Mouse (Mus musculus): ENCODE results near the gene Spop. TPM values are rescaled to one million over a fixed set of nuclear protein-coding genes. Genes with fewer than 3 reads are reported as not detected.
"Not testable (repeated sequence)": the region's sequence is repeated elsewhere in the genome, so short reads cannot be mapped to it uniquely, and the experiment has no call there.

Gene Spop
- polyA plus RNA-seq, 1 experiment from 2014 or later = 166 TPM

- WGBS = 92% methylated on average over 4 of the region's 4 CpGs
- no peak overlapping the region for H3K4me2 ChIP-seq (ENCODE audit: low read depth, low read length)
- peaks cover 36% of the 10 kb centered on the region for H3K36me3 ChIP-seq (ENCODE audit: control insufficient read depth, insufficient read depth, low read length)
- H3K27me3 ChIP-seq (ENCODE audit: control insufficient read depth, insufficient read depth, low read length) = no peaks in the 10 kb centered on the region
- no peak for ATAC-seq (ENCODE audit: low read depth)
- no peak overlapping the region for H3K4me3 ChIP-seq (ENCODE audit: low read depth, low read length)
- no peak overlapping the region for H3K9ac ChIP-seq (replicated peaks; ENCODE audit: low read depth, low read length)
- H3K27ac ChIP-seq (ENCODE audit: low read depth, low read length) = no peak overlapping the region
- no peaks in the 10 kb centered on the region for H3K4me1 ChIP-seq (ENCODE audit: control insufficient read depth, insufficient read depth, low read length)
- H3K9me3 ChIP-seq (ENCODE audit: control insufficient read depth, low read length) = no peaks in the 10 kb centered on the region
These were observed 79.1 kb downstream of the Spop start for GRCm38 (mm10) chr11:95493010-95493409.

GRCm38 (mm10) chr11:95493950-95494349 lies 80.1 kb downstream of the Spop start:
- Histone ChIP-seq H3K9me3 (ENCODE audit: control insufficient read depth, low read length) (no peaks in the 10 kb centered on the region), H3K9ac (replicated peaks; ENCODE audit: low read depth, low read length) (no peak overlapping the region), H3K4me1 (ENCODE audit: control insufficient read depth, insufficient read depth, low read length) (no peaks in the 10 kb centered on the region), H3K4me3 (ENCODE audit: low read depth, low read length) (no peak overlapping the region), H3K4me2 (ENCODE audit: low read depth, low read length) (no peak overlapping the region), H3K36me3 (ENCODE audit: control insufficient read depth, insufficient read depth, low read length) (peaks cover 31% of the 10 kb centered on the region), H3K27me3 (ENCODE audit: control insufficient read depth, insufficient read depth, low read length) (no peaks in the 10 kb centered on the region), H3K27ac (ENCODE audit: low read depth, low read length) (no peak overlapping the region)
- ATAC-seq (ENCODE audit: low read depth) = no peak
- WGBS = 93% methylated on average over 9 of the region's 9 CpGs

GRCm38 (mm10) chr11:95494374-95494773 lies 80.5 kb downstream of the Spop start:
- Histone ChIP-seq H3K27ac (ENCODE audit: low read depth, low read length) (no peak overlapping the region), H3K36me3 (ENCODE audit: control insufficient read depth, insufficient read depth, low read length) (peaks cover 28% of the 10 kb centered on the region), H3K27me3 (ENCODE audit: control insufficient read depth, insufficient read depth, low read length) (no peaks in the 10 kb centered on the region), H3K9me3 (ENCODE audit: control insufficient read depth, low read length) (no peaks in the 10 kb centered on the region), H3K4me3 (ENCODE audit: low read depth, low read length) (no peak overlapping the region), H3K4me1 (ENCODE audit: control insufficient read depth, insufficient read depth, low read length) (no peaks in the 10 kb centered on the region), H3K4me2 (ENCODE audit: low read depth, low read length) (no peak overlapping the region), H3K9ac (replicated peaks; ENCODE audit: low read depth, low read length) (no peak overlapping the region)
- 85% methylated on average over 3 of the region's 3 CpGs for WGBS
- no peak for ATAC-seq (ENCODE audit: low read depth)

- H3K27ac ChIP-seq (ENCODE audit: low read depth, low read length) = no peak overlapping the region
- WGBS = 93% methylated on average over 9 of the region's 9 CpGs
- peaks cover 26% of the 10 kb centered on the region for H3K36me3 ChIP-seq (ENCODE audit: control insufficient read depth, insufficient read depth, low read length)
These were observed 82.0 kb downstream of the Spop start for GRCm38 (mm10) chr11:95495883-95496282.

GRCm38 (mm10) chr11:95497921-95498320 lies 84.0 kb downstream of the Spop start:
- Histone ChIP-seq H3K36me3 (ENCODE audit: control insufficient read depth, insufficient read depth, low read length) (peaks cover 17% of the 10 kb centered on the region), H3K9ac (replicated peaks; ENCODE audit: low read depth, low read length) (no peak overlapping the region), H3K27ac (ENCODE audit: low read depth, low read length) (no peak overlapping the region), H3K4me2 (ENCODE audit: low read depth, low read length) (no peak overlapping the region), H3K27me3 (ENCODE audit: control insufficient read depth, insufficient read depth, low read length) (no peaks in the 10 kb centered on the region), H3K4me3 (ENCODE audit: low read depth, low read length) (no peak overlapping the region), H3K4me1 (ENCODE audit: control insufficient read depth, insufficient read depth, low read length) (no peaks in the 10 kb centered on the region), H3K9me3 (ENCODE audit: control insufficient read depth, low read length) (no peaks in the 10 kb centered on the region)
- 89% methylated on average over 5 of the region's 5 CpGs for WGBS
- no peak for ATAC-seq (ENCODE audit: low read depth)

More at GRCm38 (mm10) chr11:95495883-95496282, 82.0 kb downstream of the Spop start:
- no peak overlapping the region for H3K9ac ChIP-seq (replicated peaks; ENCODE audit: low read depth, low read length)
- H3K9me3 ChIP-seq (ENCODE audit: control insufficient read depth, low read length) = no peaks in the 10 kb centered on the region
- H3K4me1 ChIP-seq (ENCODE audit: control insufficient read depth, insufficient read depth, low read length) = no peaks in the 10 kb centered on the region
- no peak for ATAC-seq (ENCODE audit: low read depth)
- H3K4me3 ChIP-seq (ENCODE audit: low read depth, low read length) = no peak overlapping the region
- H3K4me2 ChIP-seq (ENCODE audit: low read depth, low read length) = no peak overlapping the region
- no peaks in the 10 kb centered on the region for H3K27me3 ChIP-seq (ENCODE audit: control insufficient read depth, insufficient read depth, low read length)

- H3K9ac ChIP-seq (replicated peaks; ENCODE audit: low read depth, low read length) = no peak overlapping the region
- no peaks in the 10 kb centered on the region for H3K27me3 ChIP-seq (ENCODE audit: control insufficient read depth, insufficient read depth, low read length)
- WGBS = 61% methylated on average over 4 of the region's 4 CpGs
- no peak overlapping the region for H3K4me2 ChIP-seq (ENCODE audit: low read depth, low read length)
- no peak for ATAC-seq (ENCODE audit: low read depth)
- H3K4me1 ChIP-seq (ENCODE audit: control insufficient read depth, insufficient read depth, low read length) = 0 out of 2 replicates have a peak, but pooled peaks cover 4% of the 10 kb centered on the region
- H3K36me3 ChIP-seq (ENCODE audit: control insufficient read depth, insufficient read depth, low read length) = peaks cover 1% of the 10 kb centered on the region; the same call in 1 of the 2 replicates
- no peaks in the 10 kb centered on the region for H3K9me3 ChIP-seq (ENCODE audit: control insufficient read depth, low read length)
- no peak overlapping the region for H3K4me3 ChIP-seq (ENCODE audit: low read depth, low read length)
- H3K27ac ChIP-seq (ENCODE audit: low read depth, low read length) = no peak overlapping the region
These were observed 86.5 kb downstream of the Spop start for GRCm38 (mm10) chr11:95500412-95500811.

- 28% methylated on average over 3 of the region's 3 CpGs for WGBS
- H3K36me3 ChIP-seq (ENCODE audit: control insufficient read depth, insufficient read depth, low read length) = no peaks in the 10 kb centered on the region; the same call in 1 of the 2 replicates
- H3K4me2 ChIP-seq (ENCODE audit: low read depth, low read length) = no peak overlapping the region
- no peak overlapping the region for H3K9ac ChIP-seq (replicated peaks; ENCODE audit: low read depth, low read length)
- no peaks in the 10 kb centered on the region for H3K27me3 ChIP-seq (ENCODE audit: control insufficient read depth, insufficient read depth, low read length)
- 0 out of 2 replicates have a peak, but pooled peaks cover 4% of the 10 kb centered on the region for H3K4me1 ChIP-seq (ENCODE audit: control insufficient read depth, insufficient read depth, low read length)
- no peaks in the 10 kb centered on the region for H3K9me3 ChIP-seq (ENCODE audit: control insufficient read depth, low read length)
- H3K4me3 ChIP-seq (ENCODE audit: low read depth, low read length) = no peak overlapping the region
- H3K27ac ChIP-seq (ENCODE audit: low read depth, low read length) = no peak overlapping the region
- no peak for ATAC-seq (ENCODE audit: low read depth)
These were observed 87.0 kb downstream of the Spop start for GRCm38 (mm10) chr11:95500836-95501235.

GRCm38 (mm10) chr11:95501826-95502225 lies 87.9 kb downstream of the Spop start:
- H3K4me1 ChIP-seq (ENCODE audit: control insufficient read depth, insufficient read depth, low read length); H3K4me3 ChIP-seq (ENCODE audit: low read depth, low read length); H3K4me2 ChIP-seq (ENCODE audit: low read depth, low read length); H3K9me3 ChIP-seq (ENCODE audit: control insufficient read depth, low read length); H3K27ac ChIP-seq (ENCODE audit: low read depth, low read length); ATAC-seq (ENCODE audit: low read depth); H3K9ac ChIP-seq (replicated peaks; ENCODE audit: low read depth, low read length); H3K36me3 ChIP-seq (ENCODE audit: control insufficient read depth, insufficient read depth, low read length); H3K27me3 ChIP-seq (ENCODE audit: control insufficient read depth, insufficient read depth, low read length): not testable (repeated sequence)
- WGBS = 91% methylated on average over 8 of the region's 8 CpGs

GRCm38 (mm10) chr11:95503581-95504180 lies 89.8 kb downstream of the Spop start:
- Histone ChIP-seq H3K36me3 (ENCODE audit: control insufficient read depth, insufficient read depth, low read length) (no peaks in the 10 kb centered on the region), H3K9me3 (ENCODE audit: control insufficient read depth, low read length) (no peaks in the 10 kb centered on the region), H3K9ac (replicated peaks; ENCODE audit: low read depth, low read length) (no peak overlapping the region), H3K4me3 (ENCODE audit: low read depth, low read length) (no peak overlapping the region), H3K27me3 (ENCODE audit: control insufficient read depth, insufficient read depth, low read length) (no peaks in the 10 kb centered on the region), H3K4me2 (ENCODE audit: low read depth, low read length) (no peak overlapping the region), H3K4me1 (ENCODE audit: control insufficient read depth, insufficient read depth, low read length) (0 out of 2 replicates have a peak, but pooled peaks cover 4% of the 10 kb centered on the region), H3K27ac (ENCODE audit: low read depth, low read length) (no peak overlapping the region)
- ATAC-seq (ENCODE audit: low read depth) = no peak
- WGBS = 48% methylated on average over 10 of the region's 10 CpGs
